Mouse (Mus musculus): Measurements from ENCODE around the gene Gstp1.
"Not testable (repeated sequence)": the region's sequence is repeated elsewhere in the genome, so short reads cannot be mapped to it uniquely, and the experiment has no call there.

Gstp1 gene

GRCm38 (mm10) chr19:4045966-4046865, 8.4 kb upstream of the Gstp1 start, which contains the start of gene Gstp2:
TSS of gene Gstp2 (minus strand) at chr19:4046023.
- in situ Hi-C loops (cut with MboI; ENCODE audit: unreplicated experiment in 2 of 2), result no loop called here

- in situ Hi-C loops (cut with MboI; ENCODE audit: unreplicated experiment in 2 of 2), result loop anchor here in 1 of 2 experiments (5.0 kb wide), 1 partner anchor 42 kb away; the partner anchor contains the start of genes Doc2g, Gm49405 and Nudt8
These were observed 6.3 kb upstream of the Gstp1 start for GRCm38 (mm10) chr19:4044109-4044508.

- in situ Hi-C loops (cut with MboI; ENCODE audit: unreplicated experiment in 2 of 2), result loop anchor here in 1 of 2 experiments (5.0 kb wide), 1 partner anchor 40 kb away; the partner anchor contains the start of genes Doc2g, Gm49405 and Nudt8
These were observed 4.3 kb upstream of the Gstp1 start for GRCm38 (mm10) chr19:4042124-4042523.

GRCm38 (mm10) chr19:4041500-4041899, 3.7 kb upstream of the Gstp1 start:
- in situ Hi-C loops (cut with MboI; ENCODE audit: unreplicated experiment in 2 of 2), result loop anchor here in 1 of 2 experiments (5.0 kb wide), 1 partner anchor 39 kb away; the partner anchor contains the start of genes Doc2g, Gm49405 and Nudt8

GRCm38 (mm10) chr19:4040941-4041340, 3.2 kb upstream of the Gstp1 start:
- in situ Hi-C loops (cut with MboI; ENCODE audit: unreplicated experiment in 2 of 2), result loop anchor here in 1 of 2 experiments (5.0 kb wide), 1 partner anchor 39 kb away; the partner anchor contains the start of genes Doc2g, Gm49405 and Nudt8

- in situ Hi-C loops (cut with MboI; ENCODE audit: unreplicated experiment in 2 of 2), result not testable (repeated sequence)
These were observed 514 bp downstream of the Gstp1 start for GRCm38 (mm10) chr19:4037154-4037787.

GRCm38 (mm10) chr19:4036327-4037045, 1.3 kb downstream of the Gstp1 start:
- in situ Hi-C loops (cut with MboI; ENCODE audit: unreplicated experiment in 2 of 2), result no loop called here

GRCm38 (mm10) chr19:4033742-4034141, 4.0 kb downstream of the Gstp1 start:
- in situ Hi-C loops (cut with MboI; ENCODE audit: unreplicated experiment in 2 of 2), result no loop called here

- in situ Hi-C loops (cut with MboI; ENCODE audit: unreplicated experiment in 2 of 2), result no loop called here
These were observed 4.5 kb downstream of the Gstp1 start for GRCm38 (mm10) chr19:4033298-4033697.

GRCm38 (mm10) chr19:4032668-4033067, 5.1 kb downstream of the Gstp1 start:
- in situ Hi-C loops (cut with MboI; ENCODE audit: unreplicated experiment in 2 of 2), result no loop called here

GRCm38 (mm10) chr19:4027576-4027975, 10.2 kb downstream of the Gstp1 start:
- in situ Hi-C loops (cut with MboI; ENCODE audit: unreplicated experiment in 2 of 2), result no loop called here

- in situ Hi-C loops (cut with MboI; ENCODE audit: unreplicated experiment in 2 of 2), result no loop called here
These were observed 14.6 kb downstream of the Gstp1 start for GRCm38 (mm10) chr19:4023185-4023584.

GRCm38 (mm10) chr19:4018743-4019583, 18.8 kb downstream of the Gstp1 start:
- in situ Hi-C loops (cut with MboI; ENCODE audit: unreplicated experiment in 2 of 2), result loop anchor here in 1 of 2 experiments (5.0 kb wide), 2 partner anchors 33 to 183 kb away; partner anchors contain the start of gene Rad9a

GRCm38 (mm10) chr19:4017921-4018587, 19.7 kb downstream of the Gstp1 start:
- in situ Hi-C loops (cut with MboI; ENCODE audit: unreplicated experiment in 2 of 2), result loop anchor here in 1 of 2 experiments (5.0 kb wide), 2 partner anchors 34 to 184 kb away; partner anchors contain the start of gene Rad9a

- in situ Hi-C loops (cut with MboI; ENCODE audit: unreplicated experiment in 2 of 2), result loop anchor here in 1 of 2 experiments (5.0 kb wide), 2 partner anchors 37 to 187 kb away; partner anchors contain the start of gene Rad9a
These were observed 22.1 kb downstream of the Gstp1 start for GRCm38 (mm10) chr19:4015635-4016034.

- in situ Hi-C loops (cut with MboI; ENCODE audit: unreplicated experiment in 2 of 2), result loop anchor here in 1 of 2 experiments (5.0 kb wide), 2 partner anchors 37 to 187 kb away; partner anchors contain the start of gene Rad9a
These were observed 23.0 kb downstream of the Gstp1 start for GRCm38 (mm10) chr19:4014802-4015201.

GRCm38 (mm10) chr19:4013066-4013465, 24.7 kb downstream of the Gstp1 start:
- in situ Hi-C loops (cut with MboI; ENCODE audit: unreplicated experiment in 2 of 2), result no loop called here

- in situ Hi-C loops (cut with MboI; ENCODE audit: unreplicated experiment in 2 of 2), result no loop called here
These were observed 25.3 kb downstream of the Gstp1 start, which contains the start of gene Ndufv1 for GRCm38 (mm10) chr19:4012432-4013022. TSS of gene Ndufv1 (minus strand) at chr19:4012806.

Data from v-Abl transformed pro-B cells (cell line).